Mouse (Mus musculus): ENCODE data around the gene Ppp4r2. TPM values are rescaled to one million over a fixed set of nuclear protein-coding genes. Genes with fewer than 3 reads are reported as not detected.

Gene Ppp4r2
- polyA plus RNA-seq, 1 experiment = 66.7 TPM

DNA sequence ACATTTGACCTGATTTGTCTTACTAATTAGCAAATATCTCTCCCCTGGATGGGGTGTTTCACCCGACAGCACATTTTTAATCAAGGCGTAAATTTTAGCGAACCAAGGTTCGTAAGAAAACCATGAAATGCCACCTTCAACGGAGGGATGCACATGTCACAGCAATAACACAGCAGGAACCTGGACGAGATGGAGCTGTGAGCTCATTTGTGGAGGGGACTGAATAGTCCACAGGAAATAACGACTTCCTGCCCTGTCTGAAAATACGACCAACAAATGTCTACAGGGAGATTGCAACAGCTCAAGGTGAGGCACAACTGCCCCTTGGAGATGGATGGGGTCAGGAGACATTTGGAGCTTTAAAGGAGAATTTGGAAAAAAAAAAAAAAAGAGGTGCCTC lies 61.8 kb downstream of the Ppp4r2 start:
- TF ChIP-seq CTCF (IDR thresholded peaks at IDR 0.05; ENCODE audit: low read depth, low read length) = no peak
- TF ChIP-seq POLR2A (IDR thresholded peaks at IDR 0.05; ENCODE audit: borderline replicate concordance, low read depth, low read length) = no peak
- H3K4me1 ChIP-seq (ENCODE audit: control insufficient read depth, insufficient read depth, low read length) = no peaks in the 10 kb centered on the region
- no peak overlapping the region for H3K4me3 ChIP-seq (ENCODE audit: insufficient read depth, low read length)
- H3K27ac ChIP-seq (ENCODE audit: insufficient read depth, low read depth, low read length) = no peak overlapping the region

DNA sequence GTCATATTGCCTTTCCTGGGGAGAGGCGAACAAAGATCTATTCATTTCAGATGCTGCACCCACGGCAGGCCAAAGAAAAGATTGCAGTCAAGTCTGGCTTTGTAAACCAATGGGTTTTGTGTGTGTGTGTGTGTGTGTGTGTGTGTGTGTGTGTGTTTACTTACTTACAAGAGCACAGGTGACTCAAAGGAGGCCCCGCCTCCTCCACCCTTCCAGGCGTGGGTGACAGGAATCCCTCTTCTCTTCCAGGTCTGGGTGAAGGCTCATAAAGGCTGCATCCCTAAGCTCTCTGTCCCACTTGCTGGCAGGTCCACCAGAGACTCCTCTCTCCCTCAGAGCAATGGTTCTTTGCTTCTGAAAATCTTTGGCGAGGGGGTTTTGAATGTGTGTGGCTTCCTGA lies 63.5 kb downstream of the Ppp4r2 start:
- Histone ChIP-seq H3K4me1 (ENCODE audit: control insufficient read depth, insufficient read depth, low read length) (no peaks in the 10 kb centered on the region), H3K27ac (ENCODE audit: insufficient read depth, low read depth, low read length) (no peak overlapping the region), H3K4me3 (ENCODE audit: insufficient read depth, low read length) (no peak overlapping the region)
- no peak for TF ChIP-seq POLR2A (IDR thresholded peaks at IDR 0.05; ENCODE audit: borderline replicate concordance, low read depth, low read length)
- TF ChIP-seq CTCF (IDR thresholded peaks at IDR 0.05; ENCODE audit: low read depth, low read length) = no peak

DNA sequence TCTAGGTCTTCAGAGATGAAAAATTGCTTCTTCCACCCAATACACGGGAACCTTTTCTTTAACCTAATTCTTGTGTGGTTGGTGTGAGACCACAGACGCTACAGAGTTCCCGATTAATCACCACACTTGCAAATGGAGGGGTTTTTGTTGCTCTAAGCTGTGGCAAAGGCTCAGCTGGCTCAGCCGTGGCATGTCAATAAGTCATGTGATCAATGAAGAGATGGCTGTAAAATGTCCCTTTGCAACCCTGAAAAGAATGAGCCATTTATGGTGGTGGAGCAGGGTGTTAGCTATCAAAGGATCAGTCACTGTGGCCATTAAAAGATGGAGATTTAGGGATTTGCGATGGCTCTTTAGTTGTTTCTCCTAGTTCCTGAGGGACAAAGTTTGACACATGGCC lies 71.0 kb downstream of the Ppp4r2 start:
- H3K4me1 ChIP-seq (ENCODE audit: control insufficient read depth, insufficient read depth, low read length) = no peaks in the 10 kb centered on the region
- TF ChIP-seq CTCF (IDR thresholded peaks at IDR 0.05; ENCODE audit: low read depth, low read length) (no peak), POLR2A (IDR thresholded peaks at IDR 0.05; ENCODE audit: borderline replicate concordance, low read depth, low read length) (no peak)
- H3K4me3 ChIP-seq (ENCODE audit: insufficient read depth, low read length) = no peak overlapping the region
- no peak overlapping the region for H3K27ac ChIP-seq (ENCODE audit: insufficient read depth, low read depth, low read length)

DNA sequence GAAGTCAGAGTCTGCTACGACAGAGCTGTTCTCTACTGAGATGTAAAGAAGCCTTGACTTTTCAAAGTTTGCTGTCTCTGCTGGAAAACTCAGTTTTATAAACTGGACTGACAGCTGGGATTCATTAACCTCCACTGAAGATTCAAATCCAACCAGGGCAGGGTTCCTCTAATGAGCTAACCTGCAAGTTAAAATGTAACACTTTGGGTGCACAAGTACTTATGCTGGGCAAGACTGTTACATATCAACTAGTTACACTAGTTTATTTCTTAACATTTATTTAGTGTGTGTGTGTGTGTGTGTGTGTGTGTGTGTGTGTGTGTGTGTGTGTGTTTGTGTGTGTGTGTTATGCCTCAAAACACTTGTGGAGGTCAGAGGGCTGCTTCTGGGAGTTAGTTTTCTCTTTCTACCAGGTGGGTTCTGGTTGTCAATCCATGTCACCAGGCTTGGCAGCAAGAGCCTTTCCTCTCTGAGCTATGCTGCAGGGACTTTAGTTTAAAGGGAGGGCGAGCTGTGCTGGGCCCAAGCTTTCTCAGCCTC lies 76.8 kb downstream of the Ppp4r2 start:
- TF ChIP-seq CTCF (IDR thresholded peaks at IDR 0.05; ENCODE audit: low read depth, low read length) (no peak), POLR2A (IDR thresholded peaks at IDR 0.05; ENCODE audit: borderline replicate concordance, low read depth, low read length) (no peak)
- Histone ChIP-seq H3K4me3 (ENCODE audit: insufficient read depth, low read length) (no peak overlapping the region), H3K4me1 (ENCODE audit: control insufficient read depth, insufficient read depth, low read length) (no peaks in the 10 kb centered on the region), H3K27ac (ENCODE audit: insufficient read depth, low read depth, low read length) (no peak overlapping the region)

Other genes starting within 250 kb of the Ppp4r2 start
- gene Shq1, start 162.5 kb upstream of the Ppp4r2 start, polyA plus RNA-seq (2012; ENCODE audit: insufficient read depth, insufficient read length, missing spikeins) = 2.1 and 2.7 TPM in 2 replicates
- gene Gxylt2, start 128.9 kb upstream of the Ppp4r2 start, polyA plus RNA-seq (2012; ENCODE audit: insufficient read depth, insufficient read length, missing spikeins) = not detected in 2 replicates